Comparison of ENCODE assay signal across 8 mouse cellular contexts in genomic region chr3:131112573-131112955, GRCm38 (mm10). TPM values are rescaled to one million over a fixed set of nuclear protein-coding genes. Genes with fewer than 3 reads are reported as not detected.
DNase-seq lines count a peak whose midpoint lies in the region; ATAC-seq and TF ChIP-seq lines count a peak whose summit lies in the region.

No protein-coding gene starts in this region.

- under 1% methylated on average over 7 of the region's 7 CpGs for WGBS in forebrain, postnatal 0 days
- under 1% methylated on average over 7 of the region's 7 CpGs for WGBS in midbrain, embryonic 10.5 days

- no peak for DNase-seq in gastrocnemius, adult 2 months
- no peak for DNase-seq in gastrocnemius, adult 8-10 months (ENCODE audit: low spot score in 2 of 2)
- DNase-seq in forebrain, postnatal 0 days = no peak
- no peak for DNase-seq in midbrain, embryonic 10.5 days (ENCODE audit: low spot score)
- DNase-seq in urinary bladder, adult 2 months (ENCODE audit: low spot score) = no peak
- no peak for DNase-seq in left cerebral cortex, postnatal 36 days (ENCODE audit: low spot score in 2 of 2)

- H3K4me1 ChIP-seq in forebrain, postnatal 0 days (ENCODE audit: insufficient read depth) = peaks cover 7% of the 10 kb centered on the region; the same call in 1 of the 2 replicates
- H3K4me1 ChIP-seq in midbrain, embryonic 10.5 days = peaks cover 67% of the 10 kb centered on the region

- peak overlapping the region; percentile 74 for H3K4me3 ChIP-seq in gastrocnemius, adult 2 months
- H3K4me3 ChIP-seq in C2C12 (ENCODE audit: insufficient read depth, poor library complexity, severe bottlenecking) = peak overlapping the region; percentile 46
- peak overlapping the region; percentile 46 for H3K4me3 ChIP-seq in forebrain, postnatal 0 days (ENCODE audit: low read depth, low read length)
- H3K4me3 ChIP-seq in midbrain, embryonic 10.5 days = peak overlapping the region; percentile 94

- no peaks in the 10 kb centered on the region for H3K79me3 ChIP-seq in C2C12 (ENCODE audit: low read depth)

- intact Hi-C loops in gastrocnemius, adult 2 months (cut with DNase I) = no loop called here
- intact Hi-C loops in left cerebral cortex, postnatal 36 days (cut with DNase I) = loop anchor here (10.0 kb wide), 1 partner anchor 168 kb away; no protein-coding TSS in a partner anchor

- peak overlapping the region; percentile 39; the same call in 1 of the 2 replicates for H3K9ac ChIP-seq in forebrain, postnatal 0 days

- no peak overlapping the region for H3K27ac ChIP-seq in gastrocnemius, adult 2 months
- no peak overlapping the region for H3K27ac ChIP-seq in forebrain, postnatal 0 days (ENCODE audit: low read depth, low read length)
- peak overlapping the region; percentile 98 for H3K27ac ChIP-seq in midbrain, embryonic 10.5 days (replicated peaks)

- peak overlapping the region; percentile 53 for H3ac ChIP-seq in C2C12 (ENCODE audit: control insufficient read depth, insufficient read length, low read depth)

- no peak for ATAC-seq in forebrain, postnatal 0 days
- no peak for ATAC-seq in monocyte, adult 5-6 weeks (replicated peaks; ENCODE audit: insufficient number of reproducible peaks, low FRiP score, low TSS enrichment, poor library complexity, severe bottlenecking)

- H3K9me3 ChIP-seq in forebrain, postnatal 0 days (ENCODE audit: low read length) = no peaks in the 10 kb centered on the region
- no peaks in the 10 kb centered on the region for H3K9me3 ChIP-seq in midbrain, embryonic 10.5 days (replicated peaks)

- no peaks in the 10 kb centered on the region for H3K36me3 ChIP-seq in C2C12 (ENCODE audit: control insufficient read depth, insufficient read depth)
- H3K36me3 ChIP-seq in forebrain, postnatal 0 days (ENCODE audit: insufficient read depth) = no peaks in the 10 kb centered on the region
- H3K36me3 ChIP-seq in midbrain, embryonic 10.5 days = peaks cover 36% of the 10 kb centered on the region

- no peaks in the 10 kb centered on the region for H3K79me2 ChIP-seq in C2C12 (ENCODE audit: control insufficient read depth, insufficient read depth)

- H3K27me3 ChIP-seq in C2C12 (ENCODE audit: control insufficient read depth, insufficient read depth, insufficient read length) = no peaks in the 10 kb centered on the region
- peaks cover 24% of the 10 kb centered on the region for H3K27me3 ChIP-seq in forebrain, postnatal 0 days (ENCODE audit: insufficient read depth, low read length)
- peaks cover 25% of the 10 kb centered on the region for H3K27me3 ChIP-seq in midbrain, embryonic 10.5 days (ENCODE audit: low read depth, poor library complexity, severe bottlenecking)

- no peak for TF ChIP-seq CTCF in gastrocnemius, adult 2 months (IDR thresholded peaks at IDR 0.05)
- TF ChIP-seq CTCF in C2C12 (IDR thresholded peaks at IDR 0.05; ENCODE audit: control insufficient read depth, insufficient read depth, insufficient read length) = no peak
- TF ChIP-seq CTCF in forebrain, postnatal 0 days (IDR thresholded peaks at IDR 0.05; ENCODE audit: low read depth) = no peak

- H3K4me2 ChIP-seq in forebrain, postnatal 0 days (ENCODE audit: low read depth) = peak overlapping the region; percentile 76

TF ChIP-seq in C2C12, 6 proteins besides CTCF, POLR2A, EP300 and RAD21:
- TF ChIP-seq FOSL1 (IDR thresholded peaks at IDR 0.05; ENCODE audit: insufficient read depth, low read length, poor library complexity, severe bottlenecking) (no peak), MYOD1 (IDR thresholded peaks at IDR 0.05; ENCODE audit: control insufficient read depth, insufficient read length, low read depth) (no peak)

RNA-seq across cellular contexts. Expression of gene Lef1, which starts 2.3 kb away (rescaled TPM):
- total RNA-seq in gastrocnemius, adult 2 months (2021) = under 1 TPM in 1 of 2 experiments, not detected in 1; 0.08 TPM
- under 1 TPM in 2 of 4 experiments, not detected in 2; 0.07 to 0.16 TPM for total RNA-seq in gastrocnemius, adult 8-10 months (2022)
- 4.6 TPM for polyA plus RNA-seq in C2C12 (2012; fragmentation: generic; extraction: Trizol)
- 6.6 and 12.1 TPM in 2 replicates for total RNA-seq in forebrain, postnatal 0 days (2014; rRNA removed)
- 9.3 and 15.3 TPM in 2 replicates for polyA plus RNA-seq in forebrain, postnatal 0 days (2015; fragmentation: Nextera tagmentation; extraction: Ambion mirVana)
- 58.4 and 60.6 TPM in 2 replicates for polyA plus RNA-seq in midbrain, embryonic 10.5 days (2016; fragmentation: Nextera tagmentation; extraction: Ambion mirVana)
- total RNA-seq in monocyte, adult 5-6 weeks (2017) = 4.7 to 20.3 TPM (median 18.9 TPM) in 3 replicates
- 2.3 and 4.0 TPM in 2 replicates for polyA plus RNA-seq in urinary bladder, adult 2 months (2012; rRNA removed)
- 1 to 10 TPM; 5.6 to 8.1 TPM for total RNA-seq in left cerebral cortex, postnatal 36 days (2021)
